Mouse (Mus musculus) forebrain, embryonic 15.5 days (tissue): ENCODE data around the gene Olfr512. TPM values are rescaled to one million over a fixed set of nuclear protein-coding genes. Genes with fewer than 3 reads are reported as not detected.

Source experiments
- ATAC-seq: fragments of 200-750 bp; cut with Nextera tagmentation; replicated peaks from 2 replicates; pipeline ENCODE4 v1.8.0; 2017; ENCODE audit warnings: mild to moderate bottlenecking, moderate TSS enrichment, moderate library complexity
- H3K27ac ChIP-seq: fragments of 300-500 bp; sonication (generic); replicated peaks from 2 replicates; pipeline ENCODE4 v1.5.1; 2015; ENCODE audit warnings: mild to moderate bottlenecking, inconsistent platforms
- H3K27me3 ChIP-seq: fragments of 300-500 bp; sonication (generic); 2 replicates; pipeline ENCODE4 v1.6.1; 2015; ENCODE audit warnings: inconsistent platforms
- H3K36me3 ChIP-seq: fragments of 300-500 bp; sonication (generic); 2 replicates; pipeline ENCODE4 v1.6.1; 2015; ENCODE audit warnings: mild to moderate bottlenecking, inconsistent platforms
- H3K4me1 ChIP-seq: fragments of 300-500 bp; sonication (generic); 2 replicates; pipeline ENCODE4 v1.6.1; 2015; ENCODE audit warnings: inconsistent platforms
- H3K4me2 ChIP-seq: fragments of 300-500 bp; sonication (generic); replicated peaks from 2 replicates; pipeline ENCODE4 v1.6.1; 2015; ENCODE audit warnings: mild to moderate bottlenecking, inconsistent platforms
- H3K4me3 ChIP-seq: fragments of 300-500 bp; sonication (generic); 2 replicates; pipeline ENCODE4 v1.5.1; 2015; ENCODE audit warnings: mild to moderate bottlenecking, inconsistent platforms
- H3K9ac ChIP-seq: fragments of 300-500 bp; sonication (generic); replicated peaks from 2 replicates; pipeline ENCODE4 v1.6.1; 2015; ENCODE audit warnings: mild to moderate bottlenecking, inconsistent platforms
- H3K9me3 ChIP-seq: fragments of 300-500 bp; sonication (generic); 2 replicates; pipeline ENCODE4 v1.6.1; 2016; ENCODE audit warnings: inconsistent platforms
- WGBS: fragments of 180-500 bp; shearing (Covaris S2); methylation state at CpG from one replicate; pipeline ENCODE4 v1.1.7; 2015; ENCODE audit warnings: mixed read lengths; 5-methylcytosine and 5-hydroxymethylcytosine counted together
- polyA plus RNA-seq: library from polyadenylated mRNA; unstranded; fragments of >200 nt; fragmentation: Nextera tagmentation; extraction: Ambion mirVana; gene quantifications from 2 replicates; pipeline ENCODE4 v1.2.1, GENCODE M21; 2015

Olfr512 gene
- not detected in 2 replicates for polyA plus RNA-seq

GRCm38 (mm10) chr7:108713020-108713419, at the start of gene Olfr512:
Gene Olfr512 (plus strand): TSS chr7:108713320.
- H3K4me2 ChIP-seq: no peak within 1 kb of the TSS
- no peaks in the 10 kb centered on the region for H3K27me3 ChIP-seq
- H3K27ac ChIP-seq: no peak within 1 kb of the TSS
- H3K4me1 ChIP-seq: no peaks in the 10 kb centered on the region
- H3K9ac ChIP-seq: no peak within 1 kb of the TSS
- no peaks in the 10 kb centered on the region for H3K36me3 ChIP-seq
- ATAC-seq: no peak
- H3K9me3 ChIP-seq: no peaks in the 10 kb centered on the region
- no peak within 1 kb of the TSS for H3K4me3 ChIP-seq

- no peak for ATAC-seq
- Histone ChIP-seq H3K27me3 (no peaks in the 10 kb centered on the region), H3K4me2 (no peak within 1 kb of the TSS), H3K4me3 (no peak within 1 kb of the TSS), H3K9ac (no peak within 1 kb of the TSS), H3K36me3 (no peaks in the 10 kb centered on the region), H3K9me3 (no peaks in the 10 kb centered on the region), H3K27ac (no peak within 1 kb of the TSS), H3K4me1 (no peaks in the 10 kb centered on the region)
- 92% methylated on average over 1 of the region's 1 CpGs for WGBS
Measured at GRCm38 (mm10) chr7:108666118-108666517, 47.0 kb upstream of the Olfr512 start, which contains the start of gene Olfr510. Gene Olfr510 (plus strand): TSS chr7:108666418.

- no peaks in the 10 kb centered on the region for H3K27me3 ChIP-seq
- H3K9me3 ChIP-seq: no peaks in the 10 kb centered on the region
- no peak overlapping the region for H3K27ac ChIP-seq
- H3K4me1 ChIP-seq: no peaks in the 10 kb centered on the region
- no peaks in the 10 kb centered on the region for H3K36me3 ChIP-seq
- no peak overlapping the region for H3K4me3 ChIP-seq
- H3K4me2 ChIP-seq: no peak overlapping the region
- H3K9ac ChIP-seq: no peak overlapping the region
- WGBS: 71% methylated on average over 1 of the region's 1 CpGs
- ATAC-seq: no peak
Measured at GRCm38 (mm10) chr7:108671058-108671457, 42.1 kb upstream of the Olfr512 start.

- H3K4me1 ChIP-seq: no peaks in the 10 kb centered on the region
- no peaks in the 10 kb centered on the region for H3K27me3 ChIP-seq
- 88% methylated on average over 4 of the region's 4 CpGs for WGBS
- no peak for ATAC-seq
- no peak overlapping the region for H3K9ac ChIP-seq
- H3K4me2 ChIP-seq: no peak overlapping the region
- H3K36me3 ChIP-seq: no peaks in the 10 kb centered on the region
- H3K27ac ChIP-seq: no peak overlapping the region
- no peak overlapping the region for H3K4me3 ChIP-seq
- no peaks in the 10 kb centered on the region for H3K9me3 ChIP-seq
Measured at GRCm38 (mm10) chr7:108678886-108679285, 34.2 kb upstream of the Olfr512 start.

GRCm38 (mm10) chr7:108750673-108751072, 37.6 kb downstream of the Olfr512 start, which contains the start of gene Olfr513:
Gene Olfr513 (plus strand): TSS chr7:108750973.
- Histone ChIP-seq H3K9ac (no peak within 1 kb of the TSS), H3K36me3 (no peaks in the 10 kb centered on the region), H3K4me2 (no peak within 1 kb of the TSS), H3K27ac (no peak within 1 kb of the TSS), H3K4me1 (no peaks in the 10 kb centered on the region), H3K27me3 (no peaks in the 10 kb centered on the region), H3K4me3 (no peak within 1 kb of the TSS), H3K9me3 (no peaks in the 10 kb centered on the region)
- WGBS: 84% methylated on average over 1 of the region's 1 CpGs
- no peak for ATAC-seq

- no peak for ATAC-seq
- no peak overlapping the region for H3K4me2 ChIP-seq
- no peaks in the 10 kb centered on the region for H3K9me3 ChIP-seq
- no peak overlapping the region for H3K27ac ChIP-seq
- H3K4me3 ChIP-seq: no peak overlapping the region
- H3K9ac ChIP-seq: no peak overlapping the region
- no peaks in the 10 kb centered on the region for H3K4me1 ChIP-seq
- 26% methylated on average over 3 of the region's 3 CpGs for WGBS
- H3K36me3 ChIP-seq: no peaks in the 10 kb centered on the region
- no peaks in the 10 kb centered on the region for H3K27me3 ChIP-seq
Measured at GRCm38 (mm10) chr7:108760411-108760810, 47.3 kb downstream of the Olfr512 start.

Other genes with a start within 250 kb of the Olfr512 start
- not detected in 2 replicates for gene Olfr498, start 248.0 kb upstream of the Olfr512 start, polyA plus RNA-seq
- gene Olfr502, start 188.3 kb upstream of the Olfr512 start, polyA plus RNA-seq: not detected in 2 replicates
- gene Olfr503, start 168.8 kb upstream of the Olfr512 start, polyA plus RNA-seq: not detected in 2 replicates
- not detected in 2 replicates for gene Olfr504, start 147.5 kb upstream of the Olfr512 start, polyA plus RNA-seq
- not detected in 2 replicates for gene Olfr506, start 102.5 kb upstream of the Olfr512 start, polyA plus RNA-seq
- gene Olfr507, start 91.5 kb upstream of the Olfr512 start, polyA plus RNA-seq: not detected in 2 replicates
- not detected in 2 replicates for gene Olfr508, start 83.3 kb upstream of the Olfr512 start, polyA plus RNA-seq
- gene Olfr509, start 61.4 kb upstream of the Olfr512 start, polyA plus RNA-seq: not detected in 2 replicates
- gene Olfr510, start 46.9 kb upstream of the Olfr512 start, polyA plus RNA-seq: not detected in 2 replicates
- not detected in 2 replicates for gene Olfr513, start 37.7 kb downstream of the Olfr512 start, polyA plus RNA-seq
- gene Olfr514, start 112.7 kb downstream of the Olfr512 start, polyA plus RNA-seq: not detected in 2 replicates
- not detected in 2 replicates for gene Olfr516, start 137.2 kb downstream of the Olfr512 start, polyA plus RNA-seq
- gene Olfr517, start 159.1 kb downstream of the Olfr512 start, polyA plus RNA-seq: not detected in 2 replicates
- gene Olfr518, start 171.7 kb downstream of the Olfr512 start, polyA plus RNA-seq: not detected in 2 replicates
- not detected in 2 replicates for gene Olfr519, start 181.1 kb downstream of the Olfr512 start, polyA plus RNA-seq
- 0.04 TPM in 1 of 2 replicates, not detected in the other for gene Nlrp10, start 216.9 kb downstream of the Olfr512 start, polyA plus RNA-seq
- 85.2 and 86.8 TPM in 2 replicates for gene Eif3f, start 221.1 kb downstream of the Olfr512 start, polyA plus RNA-seq
- gene Tub, start 237.0 kb downstream of the Olfr512 start, polyA plus RNA-seq: 42.2 and 49.3 TPM in 2 replicates